Mouse (Mus musculus) adrenal gland, postnatal 14 days (tissue): ENCODE results near the gene Pes1. TPM values are rescaled to one million over a fixed set of nuclear protein-coding genes. Genes with fewer than 3 reads are reported as not detected.

ENCODE experiments used
- DNase-seq: peaks from one replicate; pipeline ENCODE4 v3.0.0; 2021; ENCODE audit warnings: mixed read lengths
- total RNA-seq: library from RNA; stranded (reverse); gene quantifications from 2 replicates; pipeline ENCODE4 v1.2.3, GENCODE M21; 2021

Pes1 gene
- total RNA-seq, 1 experiment from 2014 or later: 58.4 TPM

GRCm38 (mm10) chr11:3963155-3963554 lies 620 bp upstream of the Pes1 start:
- DNase-seq: peak; percentile 43

DNA sequence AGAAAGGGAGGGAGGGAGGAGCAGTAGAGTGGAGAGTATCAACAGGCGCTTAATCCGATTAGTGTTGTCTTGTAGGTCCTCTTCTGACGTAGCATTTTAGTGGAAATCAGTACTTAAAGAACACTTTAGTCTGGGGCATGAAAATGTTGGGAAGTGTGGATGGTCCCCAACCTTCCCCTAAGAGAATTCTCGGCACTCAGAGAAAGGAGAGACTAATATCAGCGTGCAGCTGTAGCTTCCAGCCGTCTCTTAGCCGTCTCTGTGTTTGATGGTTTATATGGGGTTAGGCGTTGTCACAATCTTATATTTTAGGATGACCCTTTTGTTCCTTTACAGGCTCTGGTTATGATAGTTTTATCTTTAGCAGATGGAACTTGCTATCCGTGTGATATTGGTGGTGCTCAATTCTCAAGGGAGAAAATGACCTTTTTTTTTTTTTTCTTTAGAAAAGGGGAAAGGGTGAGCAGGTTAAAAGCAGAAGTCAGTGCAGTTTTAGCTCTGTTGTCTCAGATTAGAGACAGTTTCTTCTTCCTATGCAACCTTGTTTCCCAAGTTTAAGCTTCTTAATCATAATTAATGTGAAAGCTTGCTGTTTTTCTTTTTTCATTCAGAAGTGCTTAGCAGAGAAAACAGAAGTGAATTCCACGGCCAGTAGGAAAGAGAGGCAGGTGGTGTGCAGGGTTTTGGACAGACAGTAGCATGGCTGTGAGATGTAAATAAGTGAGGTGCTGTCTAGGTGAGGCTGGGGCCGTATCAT lies 819 bp downstream of the Pes1 start:
- no peak for DNase-seq

DNA sequence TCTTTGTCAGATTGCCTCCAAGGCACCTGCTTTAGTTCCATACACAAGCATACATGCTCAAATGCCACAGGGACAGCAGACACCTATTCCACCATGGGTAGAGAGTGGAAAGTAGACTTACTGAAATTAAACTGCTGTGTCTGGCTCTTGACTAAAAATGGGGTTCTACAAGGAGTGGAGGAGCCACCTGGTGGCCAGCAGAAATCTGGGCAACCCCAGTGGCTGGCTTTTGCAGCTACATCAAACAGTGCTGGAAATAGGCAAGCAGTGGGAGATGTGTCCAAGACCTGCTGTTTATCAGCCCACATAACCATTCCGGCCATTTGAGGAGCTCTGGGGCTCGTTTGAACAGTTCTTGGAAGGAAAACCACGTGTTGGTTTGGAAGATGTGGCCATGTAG lies 6.1 kb downstream of the Pes1 start:
- DNase-seq: no peak

GRCm38 (mm10) chr11:3970361-3970760 lies 6.6 kb downstream of the Pes1 start:
- DNase-seq: no peak

DNA sequence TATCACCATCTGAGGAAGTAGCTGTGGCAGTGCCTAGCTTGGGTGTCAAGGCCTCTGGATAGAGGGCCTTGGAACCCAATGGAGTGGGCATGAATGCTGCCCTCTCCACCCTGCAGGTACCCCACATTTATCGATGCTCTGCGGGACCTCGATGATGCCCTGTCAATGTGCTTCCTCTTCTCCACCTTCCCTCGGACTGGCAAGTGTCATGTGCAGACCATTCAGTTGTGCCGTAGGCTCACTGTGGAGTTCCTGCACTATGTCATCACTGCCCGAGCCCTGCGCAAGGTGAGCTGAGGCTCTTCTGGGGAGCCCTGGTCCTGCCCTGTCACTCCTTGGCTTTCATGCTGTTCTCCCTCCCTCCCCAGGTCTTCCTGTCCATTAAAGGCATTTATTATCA lies 9.3 kb downstream of the Pes1 start:
- DNase-seq: no peak

- DNase-seq: no peak
Observed at GRCm38 (mm10) chr11:3974311-3974710, 10.5 kb downstream of the Pes1 start.

DNA sequence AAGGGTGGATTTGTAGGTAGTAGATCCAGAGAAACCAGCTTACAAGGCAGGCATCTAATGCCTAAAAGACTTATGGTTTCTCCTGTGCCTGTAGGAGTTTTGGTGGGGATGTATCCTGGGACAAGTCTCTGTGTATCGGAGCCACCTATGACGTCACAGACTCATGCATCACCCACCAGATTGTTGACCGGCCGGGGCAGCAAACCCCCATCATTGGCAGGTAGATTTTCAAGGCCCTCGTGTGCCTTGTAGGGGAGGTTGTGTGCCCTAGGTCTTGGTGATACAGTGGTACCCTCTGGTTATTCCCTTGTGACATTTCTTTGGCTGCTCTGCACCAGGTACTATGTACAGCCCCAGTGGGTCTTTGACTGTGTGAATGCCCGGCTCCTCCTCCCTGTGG lies 12.9 kb downstream of the Pes1 start, which contains the start of gene 4930556J24Rik:
Gene 4930556J24Rik (minus strand): TSS at position 101 of the 400 bp plus-strand sequence.
- DNase-seq: no peak

GRCm38 (mm10) chr11:3978421-3978820 lies 14.6 kb downstream of the Pes1 start:
- DNase-seq: no peak

- no peak for DNase-seq
Observed at GRCm38 (mm10) chr11:3981536-3981935, 17.8 kb downstream of the Pes1 start.

GRCm38 (mm10) chr11:3982275-3983209 lies 18.8 kb downstream of the Pes1 start:
- DNase-seq: peak; percentile 6

DNA sequence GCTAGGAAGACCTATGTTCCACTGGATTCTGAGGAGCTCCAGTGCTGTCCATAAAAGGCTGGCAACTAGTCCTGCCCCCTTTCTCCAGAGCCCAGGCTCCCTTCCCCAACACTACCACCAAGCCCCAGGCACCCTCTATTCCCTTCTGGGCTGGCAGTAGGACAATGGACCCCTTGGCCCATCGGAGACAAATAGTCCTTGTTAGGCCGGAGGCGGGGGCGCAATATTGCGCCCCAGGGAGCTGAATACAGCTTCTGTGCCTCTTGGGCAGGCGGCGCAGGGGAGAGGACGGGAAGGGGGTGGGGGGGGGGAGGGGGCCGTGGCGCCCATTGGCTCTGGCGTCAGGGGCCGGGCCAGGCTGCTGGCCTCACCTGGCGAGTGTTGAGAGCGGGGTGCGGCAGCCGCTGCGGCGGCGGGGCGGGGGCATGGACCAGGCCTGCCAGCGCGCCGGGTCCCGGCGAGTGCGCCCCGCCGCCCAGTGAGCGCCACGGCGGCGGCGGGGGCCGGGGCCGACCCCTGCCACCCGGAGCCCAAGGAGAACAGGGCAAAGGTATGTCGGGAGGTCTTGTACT lies 19.6 kb downstream of the Pes1 start, which contains the start of gene Gal3st1:
Gene Gal3st1 (plus strand): TSS at position 346 of the 572 bp plus-strand sequence.
- DNase-seq: no peak

GRCm38 (mm10) chr11:3983863-3984745 lies 20.3 kb downstream of the Pes1 start:
- no peak for DNase-seq

DNA sequence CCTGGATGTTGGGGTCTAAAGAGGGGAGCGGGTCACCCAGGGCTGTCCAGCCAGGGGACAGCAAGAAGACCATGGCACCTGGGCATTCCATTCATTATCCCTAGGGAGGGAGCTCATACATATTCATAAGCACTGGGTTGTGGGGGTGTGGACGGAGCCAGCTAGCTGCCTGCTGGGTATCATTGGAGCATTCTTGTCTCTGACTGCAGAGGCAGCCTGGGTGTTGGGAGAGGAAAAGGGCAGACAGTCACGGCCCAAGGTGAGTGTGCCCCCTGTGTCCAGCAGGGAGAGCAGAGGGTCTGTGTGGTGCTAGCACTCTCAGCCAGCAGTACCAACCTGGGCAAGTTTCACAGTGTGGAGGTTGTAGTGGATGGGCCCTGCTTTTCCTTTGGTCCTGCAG lies 26.0 kb downstream of the Pes1 start:
- DNase-seq: no peak

DNA sequence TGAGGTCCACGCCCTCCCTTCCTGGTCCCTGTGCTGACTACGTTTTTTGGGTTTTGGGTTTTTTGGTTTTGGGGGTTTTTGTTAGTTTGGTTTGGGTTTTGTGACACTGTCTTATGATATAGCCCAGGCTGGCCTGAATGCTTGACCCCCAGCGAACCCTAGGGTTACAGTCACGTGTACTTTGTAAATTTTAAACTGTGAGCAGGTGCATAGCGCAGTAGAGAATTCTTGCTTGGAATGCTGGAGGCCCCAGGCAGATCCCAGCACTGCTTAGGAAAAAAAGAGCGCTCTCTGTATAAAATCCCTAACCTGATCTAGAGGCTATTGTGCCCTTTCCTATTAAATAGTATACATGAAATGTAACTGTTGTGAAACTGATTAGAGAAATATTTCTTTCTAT lies 29.4 kb downstream of the Pes1 start:
- DNase-seq: no peak

GRCm38 (mm10) chr11:3993914-3994313 lies 30.1 kb downstream of the Pes1 start:
- DNase-seq: no peak

DNA sequence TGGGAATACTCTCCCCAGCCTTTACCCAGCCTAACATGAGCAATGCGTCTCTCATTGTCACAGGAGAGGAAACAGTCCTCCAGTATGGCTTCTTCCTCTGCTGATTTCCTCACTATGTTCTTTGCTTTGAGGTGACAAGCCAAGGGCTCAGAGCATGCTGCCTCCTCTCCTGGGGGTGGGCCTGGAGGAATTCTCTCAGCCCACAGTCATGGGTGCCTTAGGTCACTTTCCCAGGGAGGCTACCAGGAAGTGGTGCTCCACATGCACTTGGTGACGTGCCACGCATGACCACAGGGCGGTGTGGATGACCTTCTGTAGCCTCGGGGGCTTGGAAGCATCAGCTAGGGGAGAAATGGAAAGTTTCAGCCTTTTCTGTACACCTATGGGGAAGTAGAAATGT lies 31.7 kb downstream of the Pes1 start:
- DNase-seq: no peak

DNA sequence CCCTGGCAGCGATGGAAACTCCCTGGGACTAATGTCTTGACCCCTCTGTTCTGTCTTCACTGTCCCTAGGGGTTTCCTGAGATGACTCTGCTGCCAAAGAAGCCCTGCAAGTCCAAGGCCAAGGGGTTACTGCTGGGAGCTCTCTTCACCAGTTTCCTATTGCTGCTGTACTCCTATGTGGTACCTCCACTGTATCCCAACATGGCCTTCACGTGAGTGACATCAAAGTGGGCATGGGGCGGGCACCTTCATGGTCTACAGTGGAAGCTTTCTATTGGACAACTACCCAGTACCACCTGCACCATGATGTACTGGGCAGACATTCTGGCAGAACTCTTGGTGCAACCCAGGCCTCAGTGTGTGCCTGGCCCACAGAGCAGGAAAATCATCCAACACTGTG lies 33.1 kb downstream of the Pes1 start:
- no peak for DNase-seq

DNA sequence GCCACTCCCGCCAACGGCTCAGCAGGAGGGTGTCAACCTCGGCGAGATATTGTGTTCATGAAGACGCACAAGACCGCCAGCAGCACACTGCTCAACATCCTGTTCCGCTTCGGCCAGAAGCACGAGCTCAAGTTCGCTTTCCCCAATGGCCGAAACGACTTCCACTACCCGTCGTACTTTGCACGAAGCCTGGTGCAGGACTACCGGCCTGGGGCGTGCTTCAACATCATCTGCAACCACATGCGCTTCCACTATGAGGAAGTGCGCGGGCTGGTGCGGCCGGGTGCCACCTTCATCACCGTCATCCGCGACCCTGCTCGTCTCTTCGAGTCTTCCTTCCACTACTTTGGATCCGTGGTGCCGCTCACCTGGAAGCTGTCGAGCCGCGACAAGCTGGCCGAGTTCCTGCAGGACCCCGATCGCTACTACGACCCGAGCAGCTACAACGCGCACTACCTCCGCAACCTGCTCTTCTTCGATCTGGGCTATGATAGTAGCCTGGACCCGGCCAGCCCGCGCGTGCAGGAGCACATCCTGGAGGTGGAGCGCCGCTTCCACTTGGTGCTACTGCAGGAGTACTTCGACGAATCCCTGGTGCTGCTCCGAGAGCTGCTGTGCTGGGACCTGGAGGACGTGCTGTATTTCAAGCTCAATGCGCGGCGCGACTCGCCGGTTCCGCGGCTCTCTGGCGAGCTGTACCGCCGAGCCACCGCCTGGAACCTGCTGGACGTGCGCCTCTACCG lies 34.4 kb downstream of the Pes1 start:
- peak; percentile 27 for DNase-seq

- no peak for DNase-seq
Observed at GRCm38 (mm10) chr11:3999547-3999946, 35.8 kb downstream of the Pes1 start.

DNA sequence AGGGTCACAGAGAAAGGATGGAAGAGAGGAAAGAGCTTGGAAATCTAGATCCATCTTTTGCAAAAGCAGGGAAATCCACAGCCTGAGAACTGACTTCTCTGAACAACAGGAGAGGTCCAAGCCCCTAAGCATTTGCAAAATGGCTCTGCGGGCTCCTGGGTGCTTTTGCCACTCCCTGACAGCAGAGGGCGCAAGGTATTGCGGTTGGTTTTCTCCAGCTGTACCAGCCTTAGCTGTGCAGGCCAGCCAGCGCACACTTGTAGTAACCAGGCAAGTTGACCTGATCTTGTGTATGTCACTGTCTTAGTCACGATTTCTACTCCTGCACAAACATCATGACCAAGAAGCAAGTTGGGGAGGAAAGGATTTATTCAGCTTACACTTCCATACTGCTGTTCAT lies 37.8 kb downstream of the Pes1 start:
- peak; percentile 80 for DNase-seq

- no peak for DNase-seq
Observed at GRCm38 (mm10) chr11:4005220-4005805, 41.5 kb downstream of the Pes1 start.
